Mouse (Mus musculus): ENCODE data around the gene Umad1. TPM values are rescaled to one million over a fixed set of nuclear protein-coding genes. Genes with fewer than 3 reads are reported as not detected.

Umad1 gene
- polyA plus RNA-seq, 1 experiment from 2014 or later: 17.9 TPM

DNA sequence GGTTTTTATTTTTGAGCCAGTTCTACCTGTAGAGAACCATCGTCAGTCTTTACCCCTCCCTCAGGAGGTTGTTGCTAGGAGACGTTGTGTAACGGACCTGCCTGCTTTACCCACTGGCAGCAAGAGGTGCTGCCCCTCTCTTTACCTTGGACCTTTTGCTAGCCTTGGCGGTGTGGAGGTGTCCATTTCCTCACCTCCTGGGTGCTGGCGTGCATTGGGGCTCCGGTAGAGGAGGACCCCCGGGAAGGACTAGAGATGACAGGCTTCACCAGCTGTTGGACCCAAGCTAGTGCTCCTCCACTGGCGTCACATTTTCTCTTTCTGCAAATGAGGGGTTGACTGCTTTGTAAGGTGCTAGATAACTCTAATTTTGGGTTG is 568 bp downstream of the Umad1 start:
- ATAC-seq (ENCODE audit: low FRiP score, low TSS enrichment) (no peak; the same call in 1 of the 2 replicates), DNase-seq (ENCODE audit: low spot score) (no peak)
- Histone ChIP-seq H3K36me3 (ENCODE audit: control insufficient read depth, insufficient read depth, low read length) (no peaks in the 10 kb centered on the region), H3K9ac (ENCODE audit: low read length) (peak overlapping the region; percentile 72), H3K27ac (replicated peaks) (peak overlapping the region; percentile 83), H3K4me2 (replicated peaks; ENCODE audit: low read depth) (peak overlapping the region; percentile 90), H3K4me3 (ENCODE audit: low read depth, low read length) (peak overlapping the region; percentile 94), H3K27me3 (ENCODE audit: control insufficient read depth, insufficient read depth, low read length) (no peaks in the 10 kb centered on the region), H3K4me1 (replicated peaks; ENCODE audit: control insufficient read depth, insufficient read depth) (no peaks in the 10 kb centered on the region), H3K9me3 (ENCODE audit: control insufficient read depth, low read length) (no peaks in the 10 kb centered on the region)
- 0% methylated on average over 8 of the region's 8 CpGs for WGBS
- TF ChIP-seq EP300 (optimal IDR thresholded peaks at IDR 0.05): no peak
- no peak for TF ChIP-seq CTCF (IDR thresholded peaks at IDR 0.05; ENCODE audit: low read depth)

DNA sequence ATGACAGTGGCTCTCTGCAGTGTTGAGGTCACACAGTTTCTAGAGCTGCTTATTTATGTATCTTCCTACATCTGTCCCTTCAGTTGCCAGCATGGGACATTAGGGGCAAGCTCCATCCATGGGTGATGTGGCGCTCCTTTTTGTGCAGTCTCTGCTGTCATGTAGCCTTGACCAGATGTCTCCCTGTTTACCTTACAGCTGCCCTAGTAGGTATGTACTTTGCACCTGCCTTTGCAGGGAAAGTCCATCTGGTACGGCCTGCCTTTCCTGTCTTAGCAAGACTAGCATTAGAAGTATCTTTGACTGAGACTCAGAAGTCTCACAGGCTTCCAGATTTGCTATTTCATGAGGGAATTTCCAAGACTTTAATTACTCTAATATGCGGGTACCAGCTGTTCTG is 12.0 kb downstream of the Umad1 start:
- no peak overlapping the region for H3K4me3 ChIP-seq (ENCODE audit: low read depth, low read length)
- no peaks in the 10 kb centered on the region for H3K4me1 ChIP-seq (replicated peaks; ENCODE audit: control insufficient read depth, insufficient read depth)
- no peaks in the 10 kb centered on the region for H3K9me3 ChIP-seq (ENCODE audit: control insufficient read depth, low read length)
- no peak for TF ChIP-seq EP300 (optimal IDR thresholded peaks at IDR 0.05)
- TF ChIP-seq CTCF (IDR thresholded peaks at IDR 0.05; ENCODE audit: low read depth): no peak
- H3K36me3 ChIP-seq (ENCODE audit: control insufficient read depth, insufficient read depth, low read length): no peaks in the 10 kb centered on the region; the same call in 1 of the 2 replicates
- no peak overlapping the region for H3K4me2 ChIP-seq (replicated peaks; ENCODE audit: low read depth)
- 70% methylated on average over 3 of the region's 3 CpGs for WGBS
- H3K27me3 ChIP-seq (ENCODE audit: control insufficient read depth, insufficient read depth, low read length): no peaks in the 10 kb centered on the region
- no peak for ATAC-seq (ENCODE audit: low FRiP score, low TSS enrichment)
- no peak overlapping the region for H3K9ac ChIP-seq (ENCODE audit: low read length)
- no peak overlapping the region for H3K27ac ChIP-seq (replicated peaks)
- DNase-seq (ENCODE audit: low spot score): no peak

DNA sequence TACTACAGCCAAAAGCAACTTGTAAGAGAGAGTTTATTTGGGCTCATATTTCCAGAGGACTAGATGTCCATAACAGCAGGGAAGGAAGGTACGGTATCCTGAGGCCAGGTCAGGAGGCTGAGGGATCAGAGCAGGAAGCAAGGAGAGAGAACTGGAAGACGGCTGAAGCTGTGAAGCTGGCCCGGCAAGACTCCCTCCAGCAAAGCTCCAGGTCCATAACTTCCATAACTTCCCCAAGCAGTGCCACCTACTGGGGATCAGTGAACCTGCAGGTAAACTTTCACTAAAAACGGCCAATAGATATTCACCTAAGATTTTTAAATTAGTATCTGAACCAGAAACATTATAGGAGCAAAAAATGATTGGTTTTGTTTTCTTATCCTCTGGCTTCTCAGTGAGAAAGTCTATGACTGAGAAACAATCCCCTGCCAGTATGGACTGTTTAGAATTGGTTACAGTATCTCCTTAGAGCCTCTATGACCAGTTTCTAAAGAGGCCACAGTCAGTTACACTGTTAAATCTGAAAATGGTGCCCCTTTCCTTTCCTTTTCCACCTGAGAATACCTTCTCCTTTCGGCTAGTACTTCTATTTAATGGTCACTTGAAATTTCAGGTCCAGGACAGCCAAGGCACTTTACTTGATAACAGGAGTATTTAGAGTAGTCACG is 15.4 kb downstream of the Umad1 start:
- Histone ChIP-seq H3K9ac (ENCODE audit: low read length) (no peak overlapping the region), H3K27ac (replicated peaks) (no peak overlapping the region), H3K4me2 (replicated peaks; ENCODE audit: low read depth) (no peak overlapping the region), H3K9me3 (ENCODE audit: control insufficient read depth, low read length) (no peaks in the 10 kb centered on the region), H3K36me3 (ENCODE audit: control insufficient read depth, insufficient read depth, low read length) (no peaks in the 10 kb centered on the region; the same call in 1 of the 2 replicates), H3K27me3 (ENCODE audit: control insufficient read depth, insufficient read depth, low read length) (no peaks in the 10 kb centered on the region), H3K4me1 (replicated peaks; ENCODE audit: control insufficient read depth, insufficient read depth) (no peaks in the 10 kb centered on the region), H3K4me3 (ENCODE audit: low read depth, low read length) (no peak overlapping the region)
- no peak for TF ChIP-seq EP300 (optimal IDR thresholded peaks at IDR 0.05)
- peak; percentile 82 for TF ChIP-seq CTCF (IDR thresholded peaks at IDR 0.05; ENCODE audit: low read depth)
- DNase-seq (ENCODE audit: low spot score) (peak; percentile 70), ATAC-seq (ENCODE audit: low FRiP score, low TSS enrichment) (peak; percentile 73)
- 40% methylated on average over 6 of the region's 6 CpGs for WGBS

DNA sequence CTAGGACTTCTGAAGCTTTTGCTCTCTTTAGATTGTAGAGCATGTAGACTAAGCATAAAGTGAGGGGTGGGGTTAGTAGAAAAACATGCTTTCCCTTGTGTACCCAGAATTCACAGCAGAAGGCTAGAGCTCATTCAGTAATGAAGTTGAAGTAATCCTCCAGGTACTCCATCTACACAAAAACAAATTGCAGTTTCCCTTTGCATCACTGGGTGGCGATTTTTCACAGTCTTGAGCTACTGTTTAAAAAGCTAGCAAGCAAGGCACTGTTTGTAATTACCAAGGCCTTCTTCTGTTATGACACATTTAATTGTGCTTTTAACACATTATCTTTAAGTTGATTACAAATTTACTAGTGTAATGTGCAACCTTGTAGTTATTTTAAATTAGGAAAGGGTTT is 16.0 kb downstream of the Umad1 start:
- Histone ChIP-seq H3K36me3 (ENCODE audit: control insufficient read depth, insufficient read depth, low read length) (no peaks in the 10 kb centered on the region; the same call in 1 of the 2 replicates), H3K27me3 (ENCODE audit: control insufficient read depth, insufficient read depth, low read length) (no peaks in the 10 kb centered on the region), H3K4me2 (replicated peaks; ENCODE audit: low read depth) (no peak overlapping the region), H3K4me3 (ENCODE audit: low read depth, low read length) (no peak overlapping the region), H3K4me1 (replicated peaks; ENCODE audit: control insufficient read depth, insufficient read depth) (no peaks in the 10 kb centered on the region), H3K27ac (replicated peaks) (no peak overlapping the region), H3K9ac (ENCODE audit: low read length) (no peak overlapping the region), H3K9me3 (ENCODE audit: control insufficient read depth, low read length) (no peaks in the 10 kb centered on the region)
- WGBS: 11% methylated on average over 1 of the region's 1 CpGs
- DNase-seq (ENCODE audit: low spot score) (peak; percentile 64), ATAC-seq (ENCODE audit: low FRiP score, low TSS enrichment) (0 out of 2 replicates have a peak, but pooled peaks have one; percentile 45)
- TF ChIP-seq CTCF (IDR thresholded peaks at IDR 0.05; ENCODE audit: low read depth) (peak; percentile 77), EP300 (optimal IDR thresholded peaks at IDR 0.05) (no peak)

DNA sequence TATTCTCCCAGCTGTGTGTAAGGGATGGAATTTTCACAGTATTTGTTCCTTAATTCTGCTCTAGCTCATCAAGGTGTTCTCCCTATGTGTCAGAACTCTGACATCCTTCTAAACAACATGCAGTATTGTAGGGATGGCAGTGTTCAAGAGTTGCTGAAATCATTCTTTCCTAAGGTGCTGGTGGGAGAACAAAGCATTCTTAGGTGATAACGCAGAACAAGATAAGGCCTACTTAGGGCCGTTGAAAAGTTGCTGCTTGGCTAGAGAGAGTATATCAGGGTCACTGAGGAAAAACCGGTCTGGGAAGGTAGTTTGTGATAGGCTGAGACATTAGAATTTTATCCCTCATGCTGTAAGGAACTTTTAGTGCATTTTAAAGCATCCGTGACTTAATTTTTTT is 17.3 kb downstream of the Umad1 start:
- no peak for ATAC-seq (ENCODE audit: low FRiP score, low TSS enrichment)
- 49% methylated on average over 4 of the region's 4 CpGs for WGBS

DNA sequence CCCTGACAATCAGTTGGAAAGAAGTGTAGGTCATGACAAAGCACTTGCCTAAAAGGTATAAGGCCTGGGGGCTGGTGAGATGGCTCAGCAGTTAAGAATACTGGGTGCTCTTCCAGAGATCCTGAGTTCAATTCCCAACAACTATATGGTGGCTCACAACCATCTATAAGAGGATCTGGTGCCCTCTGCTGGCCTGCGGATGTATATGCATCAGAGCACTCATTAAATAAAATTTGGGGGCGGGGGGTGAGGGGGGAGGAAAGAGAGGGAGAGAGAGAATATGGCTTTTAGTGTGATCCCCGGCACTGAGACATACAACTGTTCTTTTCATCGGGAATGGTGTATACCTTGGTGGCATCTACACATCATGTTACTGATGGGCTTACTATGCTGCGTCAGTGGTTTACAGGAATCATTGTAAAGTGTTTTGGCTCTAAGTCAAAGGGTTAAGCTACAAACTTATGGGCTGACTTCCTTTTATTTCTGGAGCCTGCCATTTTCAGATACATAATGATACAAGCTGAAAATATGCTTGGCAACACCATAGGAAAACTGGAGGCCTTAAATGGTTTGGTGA is 19.4 kb downstream of the Umad1 start:
- no peaks in the 10 kb centered on the region; the same call in 1 of the 2 replicates for H3K36me3 ChIP-seq (ENCODE audit: control insufficient read depth, insufficient read depth, low read length)
- no peak for DNase-seq (ENCODE audit: low spot score)
- no peak overlapping the region for H3K4me3 ChIP-seq (ENCODE audit: low read depth, low read length)
- no peak for ATAC-seq (ENCODE audit: low FRiP score, low TSS enrichment)
- TF ChIP-seq CTCF (IDR thresholded peaks at IDR 0.05; ENCODE audit: low read depth): peak; percentile 58
- TF ChIP-seq EP300 (optimal IDR thresholded peaks at IDR 0.05): no peak
- H3K27ac ChIP-seq (replicated peaks): no peak overlapping the region
- H3K4me1 ChIP-seq (replicated peaks; ENCODE audit: control insufficient read depth, insufficient read depth): no peaks in the 10 kb centered on the region
- no peak overlapping the region for H3K4me2 ChIP-seq (replicated peaks; ENCODE audit: low read depth)
- H3K27me3 ChIP-seq (ENCODE audit: control insufficient read depth, insufficient read depth, low read length): no peaks in the 10 kb centered on the region
- no peak overlapping the region for H3K9ac ChIP-seq (ENCODE audit: low read length)
- no peaks in the 10 kb centered on the region for H3K9me3 ChIP-seq (ENCODE audit: control insufficient read depth, low read length)
- 72% methylated on average over 5 of the region's 5 CpGs for WGBS

More for the DNA sequence above, 17.3 kb downstream of the Umad1 start:
- Histone ChIP-seq H3K4me3 (ENCODE audit: low read depth, low read length) (no peak overlapping the region), H3K9ac (ENCODE audit: low read length) (no peak overlapping the region), H3K27me3 (ENCODE audit: control insufficient read depth, insufficient read depth, low read length) (no peaks in the 10 kb centered on the region), H3K36me3 (ENCODE audit: control insufficient read depth, insufficient read depth, low read length) (no peaks in the 10 kb centered on the region; the same call in 1 of the 2 replicates), H3K4me1 (replicated peaks; ENCODE audit: control insufficient read depth, insufficient read depth) (no peaks in the 10 kb centered on the region), H3K4me2 (replicated peaks; ENCODE audit: low read depth) (no peak overlapping the region), H3K27ac (replicated peaks) (no peak overlapping the region), H3K9me3 (ENCODE audit: control insufficient read depth, low read length) (no peaks in the 10 kb centered on the region)
- no peak for DNase-seq (ENCODE audit: low spot score)
- no peak for TF ChIP-seq EP300 (optimal IDR thresholded peaks at IDR 0.05)
- TF ChIP-seq CTCF (IDR thresholded peaks at IDR 0.05; ENCODE audit: low read depth): no peak
